In genomic region chr11:89500961-89501360, GRCm38 (mm10) we compare ENCODE assay signal across 27 mouse cellular contexts.
A peak's percentile ranks its signal among the peaks of the same experiment; 100 is the strongest.
DNase-seq lines count a peak whose midpoint lies in the region; ATAC-seq lines count a peak whose summit lies in the region.
"Had no signal": no experiment of that assay in that cellular context is flagged by ENCODE, and none has a peak within 500 bp of the region (broad histone marks: within the 10 kb centered on the region; RNA-seq: fewer than 3 reads in every experiment).

No protein-coding gene starts in this region.

- no peak overlapping the region for H3K9ac ChIP-seq in embryonic facial prominence, embryonic 14.5 days (ENCODE audit: low read depth, low read length)
- no peak overlapping the region for H3K9ac ChIP-seq in midbrain, embryonic 11.5 days (ENCODE audit: low read length)
- no peak overlapping the region for H3K9ac ChIP-seq in midbrain, embryonic 15.5 days
- H3K9ac ChIP-seq: embryonic facial prominence, embryonic 12.5 days; embryonic facial prominence, embryonic 15.5 days; forebrain, embryonic 13.5 days; forebrain, embryonic 15.5 days had no signal

- intact Hi-C loops in heart, postnatal 10 days (cut with DNase I): no loop called here

- 68% methylated on average over 2 of the region's 2 CpGs for WGBS in embryonic facial prominence, embryonic 14.5 days
- 79% methylated on average over 2 of the region's 2 CpGs for WGBS in embryonic facial prominence, embryonic 10.5 days
- WGBS in midbrain, embryonic 11.5 days: 90% methylated on average over 2 of the region's 2 CpGs
- WGBS in midbrain, embryonic 15.5 days: 89% methylated on average over 2 of the region's 2 CpGs

- no peak overlapping the region for H3K4me3 ChIP-seq in embryonic facial prominence, embryonic 14.5 days (ENCODE audit: low read depth, low read length)
- no peak overlapping the region for H3K4me3 ChIP-seq in embryonic facial prominence, embryonic 10.5 days
- no peak overlapping the region for H3K4me3 ChIP-seq in midbrain, embryonic 11.5 days (ENCODE audit: low read depth, low read length)
- no peak overlapping the region for H3K4me3 ChIP-seq in midbrain, embryonic 15.5 days
- H3K4me3 ChIP-seq: embryonic facial prominence, embryonic 12.5 days; embryonic facial prominence, embryonic 15.5 days; erythroblast, embryonic 14.5 days; forebrain, embryonic 10.5 days; forebrain, embryonic 13.5 days; forebrain, embryonic 15.5 days had no signal

- H3K27ac ChIP-seq in embryonic facial prominence, embryonic 14.5 days (replicated peaks; ENCODE audit: low read depth, low read length): no peak overlapping the region
- H3K27ac ChIP-seq in embryonic facial prominence, embryonic 10.5 days (replicated peaks): no peak overlapping the region
- H3K27ac ChIP-seq in midbrain, embryonic 11.5 days (ENCODE audit: low read depth, low read length): no peak overlapping the region
- no peak overlapping the region for H3K27ac ChIP-seq in midbrain, embryonic 15.5 days
- H3K27ac ChIP-seq: embryonic facial prominence, embryonic 12.5 days; embryonic facial prominence, embryonic 15.5 days; forebrain, embryonic 10.5 days; forebrain, embryonic 13.5 days; forebrain, embryonic 15.5 days had no signal

- no peaks in the 10 kb centered on the region for H3K27me3 ChIP-seq in embryonic facial prominence, embryonic 14.5 days (replicated peaks; ENCODE audit: control insufficient read depth, insufficient read depth, low read length)
- 0 out of 2 replicates have a peak, but pooled peaks cover 3% of the 10 kb centered on the region for H3K27me3 ChIP-seq in embryonic facial prominence, embryonic 10.5 days (replicated peaks; ENCODE audit: low read depth, poor library complexity, severe bottlenecking)
- no peaks in the 10 kb centered on the region for H3K27me3 ChIP-seq in midbrain, embryonic 11.5 days (ENCODE audit: control insufficient read depth, insufficient read depth, low read length)
- no peaks in the 10 kb centered on the region for H3K27me3 ChIP-seq in midbrain, embryonic 15.5 days (replicated peaks)
- H3K27me3 ChIP-seq: embryonic facial prominence, embryonic 15.5 days; Patski had no signal

- no peak; the same call in 1 of the 2 replicates for ATAC-seq in embryonic facial prominence, embryonic 14.5 days (ENCODE audit: low read depth)
- no peak for ATAC-seq in midbrain, embryonic 11.5 days (ENCODE audit: low FRiP score)
- ATAC-seq in midbrain, embryonic 15.5 days (replicated peaks): no peak
- ATAC-seq: activated CD4-positive, CD25-positive, alpha-beta regulatory T cell, adult 4 months; CD4-positive, CD25-positive, alpha-beta regulatory T cell, adult 4 months; forebrain, embryonic 13.5 days; forebrain, embryonic 15.5 days; Patski had no signal

- H3K36me3 ChIP-seq in embryonic facial prominence, embryonic 14.5 days (ENCODE audit: control insufficient read depth, insufficient read depth, low read length): no peaks in the 10 kb centered on the region
- no peaks in the 10 kb centered on the region for H3K36me3 ChIP-seq in embryonic facial prominence, embryonic 10.5 days (replicated peaks)
- H3K36me3 ChIP-seq in midbrain, embryonic 11.5 days (ENCODE audit: control insufficient read depth, insufficient read depth, low read length): no peaks in the 10 kb centered on the region
- H3K36me3 ChIP-seq in midbrain, embryonic 15.5 days (replicated peaks): no peaks in the 10 kb centered on the region
- H3K36me3 ChIP-seq: embryonic facial prominence, embryonic 12.5 days; embryonic facial prominence, embryonic 15.5 days; forebrain, embryonic 10.5 days; forebrain, embryonic 15.5 days; G1E had no signal

- no peaks in the 10 kb centered on the region for H3K9me3 ChIP-seq in embryonic facial prominence, embryonic 14.5 days (ENCODE audit: control insufficient read depth, low read length)
- no peaks in the 10 kb centered on the region for H3K9me3 ChIP-seq in embryonic facial prominence, embryonic 10.5 days
- H3K9me3 ChIP-seq in midbrain, embryonic 11.5 days (ENCODE audit: control insufficient read depth, low read length): no peaks in the 10 kb centered on the region
- no peaks in the 10 kb centered on the region for H3K9me3 ChIP-seq in midbrain, embryonic 15.5 days
- H3K9me3 ChIP-seq: embryonic facial prominence, embryonic 12.5 days; embryonic facial prominence, embryonic 15.5 days; forebrain, embryonic 10.5 days; forebrain, embryonic 13.5 days; forebrain, embryonic 15.5 days had no signal

- no peak overlapping the region for H3K4me2 ChIP-seq in embryonic facial prominence, embryonic 14.5 days (ENCODE audit: low read depth, low read length)
- H3K4me2 ChIP-seq in midbrain, embryonic 11.5 days: no peak overlapping the region
- no peak overlapping the region for H3K4me2 ChIP-seq in midbrain, embryonic 15.5 days
- H3K4me2 ChIP-seq: embryonic facial prominence, embryonic 12.5 days; embryonic facial prominence, embryonic 15.5 days; forebrain, embryonic 15.5 days had no signal

- peak; percentile 62 for DNase-seq in embryonic facial prominence, embryonic 14.5 days (ENCODE audit: low spot score)
- DNase-seq in embryonic facial prominence, embryonic 10.5 days (ENCODE audit: low spot score): no peak
- peak; percentile 51 for DNase-seq in heart, adult 11 months
- DNase-seq in heart, postnatal 10 days: no peak
- peak; percentile 47 for DNase-seq in midbrain, embryonic 11.5 days (ENCODE audit: low spot score, missing footprints)
- DNase-seq: adrenal gland, adult 8-10 months; adrenal gland, postnatal 14 days; adrenal gland, postnatal 36 days; B cell, adult 2 months; cerebellum, adult 11 months; cerebellum, adult 18-20 months; cerebellum, adult 8-10 months; cerebellum, adult 9-11 months; cerebellum, postnatal 14 days; cerebellum, postnatal 36 days; embryo, embryonic 11 days had no signal

- H3K4me1 ChIP-seq in embryonic facial prominence, embryonic 14.5 days (ENCODE audit: control insufficient read depth, insufficient read depth, low read length): peaks cover 4% of the 10 kb centered on the region; the same call in 1 of the 2 replicates
- H3K4me1 ChIP-seq in embryonic facial prominence, embryonic 10.5 days: no peaks in the 10 kb centered on the region
- no peaks in the 10 kb centered on the region for H3K4me1 ChIP-seq in midbrain, embryonic 11.5 days (ENCODE audit: control insufficient read depth, insufficient read depth, low read length)
- H3K4me1 ChIP-seq in midbrain, embryonic 15.5 days: 0 out of 2 replicates have a peak, but pooled peaks cover 3% of the 10 kb centered on the region
- H3K4me1 ChIP-seq: embryonic facial prominence, embryonic 12.5 days; embryonic facial prominence, embryonic 15.5 days had no signal

Comparison
In these comparisons a context has a peak if more than half of its experiments do, and no peak if none do; other contexts are left out.
1. DNase-seq: peak in embryonic facial prominence, embryonic 14.5 days (single experiment), heart, adult 11 months (single experiment) and midbrain, embryonic 11.5 days (single experiment); none in embryonic facial prominence, embryonic 10.5 days (single experiment) and heart, postnatal 10 days (0 of 2).